Mouse (Mus musculus) effector memory CD4-positive, alpha-beta T cell, adult 5 months (primary cell): ENCODE measurements around the gene Clec4a4. TPM values are rescaled to one million over a fixed set of nuclear protein-coding genes. Genes with fewer than 3 reads are reported as not detected.

ENCODE experiments used
- polyA plus RNA-seq: library from polyadenylated mRNA; unstranded; fragments of 100-300 nt; shearing (Covaris generic); gene quantifications from one replicate; pipeline ENCODE4 v1.2.1, GENCODE M21; 2017

The Clec4a4 gene
- polyA plus RNA-seq, result not detected

GRCm38 (mm10) chr6:122989876-122990437 is at the start of gene Clec4a4:
Gene Clec4a4, plus strand, starts transcription at chr6:122990367.

GRCm38 (mm10) chr6:122952401-122952800 is 37.8 kb upstream of the Clec4a4 start, which contains the start of gene Clec4a3:
Gene Clec4a3, plus strand, starts transcription at chr6:122952515.

DNA sequence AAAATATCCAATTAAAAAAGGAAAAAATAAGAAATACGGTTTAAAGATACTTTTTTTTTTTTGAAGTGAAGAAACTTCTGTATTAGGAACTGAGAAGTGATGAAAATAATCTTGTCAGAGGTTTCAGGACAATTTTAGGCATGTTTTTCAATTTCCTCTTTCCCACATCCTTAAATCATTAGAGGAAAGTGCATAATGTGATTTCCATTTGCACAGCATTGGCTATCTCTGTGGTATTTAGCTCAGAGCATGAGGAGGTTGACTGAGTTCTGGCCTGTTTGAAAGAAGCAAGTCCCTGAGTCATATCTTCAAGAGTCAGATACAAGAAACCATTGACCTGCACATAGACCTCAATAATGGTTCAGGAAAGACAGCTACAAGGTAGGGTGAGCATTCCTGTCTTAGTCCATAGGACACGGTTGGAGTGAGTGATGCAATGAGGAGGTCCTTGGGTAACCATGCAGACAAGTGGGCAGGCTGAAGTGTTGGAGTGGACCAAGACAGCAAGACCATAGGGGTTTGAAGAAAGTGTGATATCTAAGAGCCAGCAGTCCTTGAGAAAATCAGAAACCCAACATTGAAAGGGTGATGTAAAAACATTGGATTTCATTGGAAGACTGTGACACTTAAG is 59.7 kb downstream of the Clec4a4 start, which contains the start of gene Clec4b1:
TSS of gene Clec4b1 (plus strand) at position 221 of the 631 bp plus-strand sequence.

Other genes with a start within 250 kb of the Clec4a4 start
- 26.0 TPM for gene Slc2a3, start 188.7 kb upstream of the Clec4a4 start, polyA plus RNA-seq
- gene Foxj2, start 170.5 kb upstream of the Clec4a4 start, polyA plus RNA-seq, result 38.5 TPM
- not detected for gene C3ar1, start 134.2 kb upstream of the Clec4a4 start, polyA plus RNA-seq
- gene Necap1, start 115.9 kb upstream of the Clec4a4 start, polyA plus RNA-seq, result 39.7 TPM
- not detected for gene Clec4a1, start 68.5 kb upstream of the Clec4a4 start, polyA plus RNA-seq
- gene Clec4a3, start 37.9 kb upstream of the Clec4a4 start, polyA plus RNA-seq, result not detected
- gene Clec4b1, start 59.6 kb downstream of the Clec4a4 start, polyA plus RNA-seq, result not detected
- gene Clec4a2, start 116.1 kb downstream of the Clec4a4 start, polyA plus RNA-seq, result not detected
- gene Clec4b2, start 182.5 kb downstream of the Clec4a4 start, polyA plus RNA-seq, result not detected
- gene Clec4n, start 239.5 kb downstream of the Clec4a4 start, polyA plus RNA-seq, result not detected